Mouse (Mus musculus) small intestine, adult 2 months (tissue): ENCODE data around the gene Wdr19. TPM values are rescaled to one million over a fixed set of nuclear protein-coding genes. Genes with fewer than 3 reads are reported as not detected.

Experiments used
- H3K27ac ChIP-seq: fragments of 200-500 bp; 2 replicates; pipeline ENCODE4 v1.5.1; 2012; ENCODE audit warnings: low read depth, low read length, control low read depth, inconsistent platforms; ENCODE audit not compliant: insufficient read depth
- H3K27me3 ChIP-seq: fragments of 200-500 bp; 2 replicates; pipeline ENCODE4 v1.6.1; 2012; ENCODE audit warnings: mild to moderate bottlenecking, moderate library complexity, low read length, inconsistent platforms; ENCODE audit not compliant: control insufficient read depth, insufficient read depth
- H3K36me3 ChIP-seq: fragments of 200-500 bp; 2 replicates; pipeline ENCODE4 v1.6.1; 2012; ENCODE audit warnings: mild to moderate bottlenecking, low read length, control low read depth, inconsistent platforms; ENCODE audit not compliant: control insufficient read depth, insufficient read depth
- H3K4me1 ChIP-seq: fragments of 200-500 bp; 2 replicates; pipeline ENCODE4 v1.6.1; 2012; ENCODE audit warnings: low read length, inconsistent platforms, mixed read lengths; ENCODE audit not compliant: control insufficient read depth, insufficient read depth, insufficient read length
- H3K4me3 ChIP-seq: fragments of 200-500 bp; 2 replicates; pipeline ENCODE4 v1.5.1; 2012; ENCODE audit warnings: low read depth, mild to moderate bottlenecking, control low read depth, inconsistent platforms, low read length, moderate library complexity
- CTCF ChIP-seq: fragments of 200-500 bp; IDR thresholded peaks from 2 replicates; pipeline ENCODE4 v1.5.1; 2012; ENCODE audit warnings: low read depth, mild to moderate bottlenecking, control low read depth, inconsistent platforms, low read length, moderate library complexity, mixed read lengths; ENCODE audit not compliant: insufficient replicate concordance, insufficient read length; ENCODE audit errors: extremely low read depth
- POLR2A ChIP-seq: fragments of 200-500 bp; IDR thresholded peaks from 2 replicates; pipeline ENCODE4 v1.6.1; 2012; ENCODE audit warnings: low read depth, mild to moderate bottlenecking, control low read depth, inconsistent platforms, low read length, moderate library complexity
- WGBS: fragments of 180-500 bp; shearing (Covaris S2); methylation state at CpG from one replicate; pipeline ENCODE4 v1.1.7; 2018; 5-methylcytosine and 5-hydroxymethylcytosine counted together
- polyA plus RNA-seq: library from polyadenylated mRNA; depleted of rRNA; stranded (reverse); fragments of >200 nt; gene quantifications from 2 replicates; pipeline ENCODE4 v1.2.3, GENCODE M21; 2012

The Wdr19 gene
- polyA plus RNA-seq, 1 experiment = 0.70 TPM

- TF ChIP-seq POLR2A = no peak
- TF ChIP-seq CTCF = no peak
- Histone ChIP-seq H3K36me3 (peaks cover 2% of the 10 kb centered on the region; the same call in 1 of the 2 replicates), H3K4me3 (no peak overlapping the region; the same call in 1 of the 2 replicates), H3K4me1 (no peaks in the 10 kb centered on the region), H3K27ac (peak overlapping the region; percentile 38; the same call in 1 of the 2 replicates), H3K27me3 (no peaks in the 10 kb centered on the region)
- 39% methylated on average over 22 of the region's 22 CpGs for WGBS
These were observed 41.8 kb upstream of the Wdr19 start for GRCm38 (mm10) chr5:65157412-65158381.

GRCm38 (mm10) chr5:65158696-65159305 lies 40.7 kb upstream of the Wdr19 start:
- Histone ChIP-seq H3K27ac (no peak overlapping the region), H3K27me3 (no peaks in the 10 kb centered on the region), H3K4me1 (no peaks in the 10 kb centered on the region), H3K36me3 (peaks cover 3% of the 10 kb centered on the region; the same call in 1 of the 2 replicates), H3K4me3 (no peak overlapping the region)
- no peak for TF ChIP-seq POLR2A
- TF ChIP-seq CTCF = no peak
- WGBS = 93% methylated on average over 20 of the region's 20 CpGs

- Histone ChIP-seq H3K27ac (no peak overlapping the region), H3K4me1 (no peaks in the 10 kb centered on the region), H3K36me3 (peaks cover 5% of the 10 kb centered on the region), H3K4me3 (no peak overlapping the region), H3K27me3 (no peaks in the 10 kb centered on the region)
- no peak for TF ChIP-seq POLR2A
- no peak for TF ChIP-seq CTCF
- 81% methylated on average over 5 of the region's 5 CpGs for WGBS
These were observed 36.5 kb upstream of the Wdr19 start for GRCm38 (mm10) chr5:65163001-65163400.

- Histone ChIP-seq H3K36me3 (peaks cover 5% of the 10 kb centered on the region), H3K4me1 (no peaks in the 10 kb centered on the region), H3K4me3 (no peak overlapping the region), H3K27me3 (no peaks in the 10 kb centered on the region), H3K27ac (no peak overlapping the region)
- 88% methylated on average over 17 of the region's 17 CpGs for WGBS
- TF ChIP-seq CTCF (no peak), POLR2A (no peak)
These were observed 35.9 kb upstream of the Wdr19 start for GRCm38 (mm10) chr5:65163489-65164092.

GRCm38 (mm10) chr5:65170206-65170605 lies 29.3 kb upstream of the Wdr19 start:
- H3K4me1 ChIP-seq = no peaks in the 10 kb centered on the region
- no peak for TF ChIP-seq CTCF
- H3K27me3 ChIP-seq = no peaks in the 10 kb centered on the region
- H3K36me3 ChIP-seq = peaks cover 2% of the 10 kb centered on the region
- WGBS = 90% methylated on average over 9 of the region's 9 CpGs
- no peak overlapping the region for H3K4me3 ChIP-seq
- H3K27ac ChIP-seq = no peak overlapping the region

GRCm38 (mm10) chr5:65175035-65175917 lies 24.2 kb upstream of the Wdr19 start:
- H3K4me1 ChIP-seq = no peaks in the 10 kb centered on the region
- H3K36me3 ChIP-seq = no peaks in the 10 kb centered on the region
- no peak overlapping the region for H3K4me3 ChIP-seq
- TF ChIP-seq POLR2A (no peak), CTCF (no peak)
- no peak overlapping the region for H3K27ac ChIP-seq
- H3K27me3 ChIP-seq = no peaks in the 10 kb centered on the region
- WGBS = 59% methylated on average over 26 of the region's 26 CpGs
